Mouse (Mus musculus): ENCODE measurements around the gene Ckmt2.

GRCm38 (mm10) chr13:91893132-91893531 is 16.4 kb upstream of the Ckmt2 start:
- TF ChIP-seq POLR2A (IDR thresholded peaks at IDR 0.05; ENCODE audit: insufficient read depth, low read depth, low read length) (no peak), CTCF (IDR thresholded peaks at IDR 0.05) (peak; percentile 69)
